Mouse (Mus musculus) heart, postnatal 4 days (tissue): ENCODE results near the gene Apoe. TPM values are rescaled to one million over a fixed set of nuclear protein-coding genes. Genes with fewer than 3 reads are reported as not detected.
"Not testable (repeated sequence)": the region's sequence is repeated elsewhere in the genome, so short reads cannot be mapped to it uniquely, and the experiment has no call there.

ENCODE experiments used
- DNase-seq: peaks from one replicate; pipeline ENCODE4 v3.0.0; 2021
- total RNA-seq, 2 experiments: library from RNA; stranded (reverse); gene quantifications; 2 replicates each; pipeline ENCODE4 v1.2.3; 2021

Gene Apoe
- total RNA-seq, 2 experiments from 2014 or later, result 198 to 213 TPM

DNA sequence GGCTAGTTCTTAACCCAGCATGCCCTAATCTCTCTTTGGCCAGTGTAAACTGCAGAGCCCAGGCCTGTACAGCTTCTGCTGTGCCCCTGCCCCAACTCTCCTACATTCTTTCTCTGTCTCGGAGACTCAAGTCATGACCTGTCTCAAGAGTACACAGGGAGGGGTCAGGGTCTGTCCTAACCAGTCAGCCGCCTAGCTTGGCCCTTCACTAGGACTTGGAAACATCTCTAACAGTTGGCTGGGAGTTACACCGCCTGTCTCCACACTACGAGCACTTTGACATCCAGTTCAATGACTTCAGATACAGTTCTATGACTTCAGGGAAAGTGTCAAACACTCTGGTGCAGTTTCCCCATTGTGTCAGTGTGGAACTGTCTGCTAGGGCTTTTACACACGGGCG is 7.6 kb downstream of the Apoe start:
- no peak for DNase-seq

DNA sequence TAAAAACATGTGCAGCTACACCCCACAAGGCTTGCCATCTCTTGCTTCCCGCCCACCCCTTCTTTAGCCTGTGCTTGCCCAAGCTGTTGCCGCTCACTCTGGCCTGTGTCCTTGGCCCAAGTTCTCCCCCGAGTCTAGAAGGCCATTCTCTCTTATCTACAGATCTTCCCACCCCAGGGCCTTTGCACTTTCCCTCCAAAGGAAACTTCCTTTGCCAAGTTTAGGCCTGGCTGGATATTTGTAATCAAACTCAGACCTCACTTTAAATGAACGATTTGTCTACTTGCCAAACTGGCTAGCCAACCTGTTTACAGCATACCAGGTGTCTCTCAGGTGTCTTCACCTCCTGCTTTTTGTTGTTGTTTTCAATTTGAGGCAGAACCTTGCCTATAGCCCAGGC is 8.1 kb downstream of the Apoe start:
- no peak for DNase-seq

DNA sequence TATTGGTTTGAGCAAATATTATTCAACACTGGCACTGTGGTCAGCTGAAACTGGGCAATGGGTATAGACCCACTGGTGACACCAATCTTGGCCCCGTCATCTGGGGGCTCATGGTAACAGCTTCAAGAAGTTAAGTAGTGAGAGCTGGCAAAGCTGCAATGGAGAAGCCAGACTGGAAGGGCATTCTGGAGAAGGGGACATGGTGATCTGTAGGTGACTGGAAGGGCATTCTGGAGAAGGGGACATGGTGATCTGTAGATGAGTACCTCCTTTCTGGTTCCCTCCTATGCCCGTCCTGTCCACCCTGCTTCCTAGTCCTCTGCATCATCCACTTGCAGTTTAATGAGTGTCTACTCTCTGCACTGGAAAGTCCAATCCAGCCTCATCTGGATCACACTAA is 10.4 kb downstream of the Apoe start:
- no peak for DNase-seq

DNA sequence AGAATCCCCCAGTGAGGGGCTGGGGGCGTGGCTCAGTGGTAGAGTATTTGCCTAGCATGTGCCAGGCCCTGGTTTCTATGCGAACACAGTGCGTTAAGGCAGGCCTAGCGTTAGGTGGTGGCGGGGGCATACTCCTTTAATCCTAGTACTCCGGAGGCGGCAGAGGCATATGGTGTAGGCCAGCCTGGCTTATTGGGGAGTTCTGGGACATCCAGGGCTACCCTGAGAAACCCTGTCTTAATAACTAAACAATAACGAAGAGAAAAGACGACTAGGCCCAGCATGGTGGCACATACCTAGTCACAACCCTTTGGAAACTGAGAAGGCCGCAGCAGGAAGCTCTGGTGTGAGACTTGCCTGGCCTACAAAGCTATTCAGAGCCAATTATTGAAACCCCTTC is 10.9 kb downstream of the Apoe start:
- no peak for DNase-seq

DNA sequence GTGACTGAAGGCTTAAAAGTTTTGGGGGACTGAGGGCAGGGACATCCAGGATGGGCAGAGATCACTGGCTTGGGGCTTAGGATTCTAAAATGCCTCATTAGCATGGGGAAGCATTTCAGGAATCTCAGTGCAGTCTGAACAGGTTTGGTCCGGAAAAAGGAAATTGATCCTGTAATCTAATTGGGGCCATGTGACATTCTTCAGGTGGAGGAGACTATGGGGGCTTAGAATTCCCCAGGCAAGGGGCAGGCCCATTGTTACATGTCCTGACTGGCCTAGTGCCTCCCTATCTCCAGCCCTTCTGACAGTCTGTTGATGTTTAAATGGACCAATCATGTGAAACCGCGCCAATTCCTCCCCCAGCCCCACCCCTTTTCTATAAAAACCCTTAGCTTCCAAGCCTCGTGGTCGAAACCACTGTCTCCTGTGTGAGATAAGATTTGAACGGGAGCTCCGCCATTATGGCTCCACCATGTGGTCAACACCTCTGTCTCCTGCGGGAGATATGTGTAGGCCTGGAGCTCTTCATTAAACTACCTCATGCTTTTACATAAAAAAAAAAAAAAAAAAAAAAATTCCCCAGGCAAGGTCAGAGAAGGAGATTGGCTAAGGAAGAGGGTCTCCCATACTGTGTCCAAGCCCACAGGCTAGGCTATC is 11.9 kb downstream of the Apoe start:
- not testable (repeated sequence) for DNase-seq

DNA sequence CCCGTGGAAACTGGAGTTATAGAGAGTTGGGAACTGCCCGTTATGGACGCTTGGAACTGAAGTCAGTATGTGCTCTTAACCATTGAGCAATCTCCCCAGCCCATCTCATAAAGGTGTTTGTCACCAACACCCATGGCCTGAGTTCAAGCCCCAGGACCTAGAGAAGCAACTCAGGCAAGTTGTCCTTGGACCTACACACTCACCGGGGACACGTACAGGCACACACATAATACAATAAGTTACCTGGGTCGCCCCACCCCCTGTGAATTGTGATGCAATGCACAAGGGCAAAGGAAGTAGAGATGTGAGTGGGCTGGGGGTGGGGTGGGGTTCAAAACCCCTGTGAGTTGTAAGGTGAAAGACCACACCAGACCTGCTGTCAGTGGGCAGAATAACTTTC is 12.5 kb downstream of the Apoe start:
- no peak for DNase-seq

DNA sequence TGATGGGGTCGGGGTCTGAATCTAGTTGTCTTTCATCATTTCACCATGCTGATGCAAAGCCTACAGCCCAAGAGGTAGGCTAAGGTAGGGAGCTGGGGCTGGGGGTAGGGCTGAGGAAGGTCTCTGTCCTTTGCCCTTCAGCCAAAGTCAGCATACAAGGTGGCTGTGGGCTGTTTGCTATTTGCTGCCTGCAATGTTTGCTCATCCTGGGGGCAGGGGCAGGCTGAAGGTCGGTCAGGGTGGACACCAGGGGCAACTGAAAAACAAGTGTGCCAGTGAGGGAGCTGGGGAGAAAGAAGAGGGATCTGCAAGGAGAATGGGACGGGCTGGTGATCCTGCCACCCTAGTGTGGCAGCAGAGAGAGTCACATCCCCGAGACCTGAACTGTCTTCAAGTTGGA is 13.6 kb downstream of the Apoe start:
- no peak for DNase-seq

DNA sequence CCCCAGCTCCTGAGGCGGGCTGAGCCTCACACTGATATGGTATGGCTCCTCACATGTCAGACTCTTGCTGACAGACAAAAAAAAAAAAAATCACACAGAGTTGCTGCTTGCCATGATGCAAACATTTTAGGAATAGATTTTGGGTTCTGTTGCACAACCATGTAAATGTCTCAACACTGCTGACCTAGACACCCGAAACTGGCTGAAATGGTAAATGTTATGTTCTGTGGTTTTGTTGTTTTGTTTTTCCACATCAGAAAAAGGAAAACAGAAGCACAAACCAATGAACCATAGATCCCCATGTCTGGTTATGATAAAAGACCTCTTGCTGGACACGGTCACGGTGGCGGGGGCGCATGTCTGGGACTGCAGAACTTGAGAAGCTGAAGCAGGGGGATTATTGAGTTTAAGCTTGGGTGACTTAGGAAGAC is 15.2 kb downstream of the Apoe start:
- no peak for DNase-seq

DNA sequence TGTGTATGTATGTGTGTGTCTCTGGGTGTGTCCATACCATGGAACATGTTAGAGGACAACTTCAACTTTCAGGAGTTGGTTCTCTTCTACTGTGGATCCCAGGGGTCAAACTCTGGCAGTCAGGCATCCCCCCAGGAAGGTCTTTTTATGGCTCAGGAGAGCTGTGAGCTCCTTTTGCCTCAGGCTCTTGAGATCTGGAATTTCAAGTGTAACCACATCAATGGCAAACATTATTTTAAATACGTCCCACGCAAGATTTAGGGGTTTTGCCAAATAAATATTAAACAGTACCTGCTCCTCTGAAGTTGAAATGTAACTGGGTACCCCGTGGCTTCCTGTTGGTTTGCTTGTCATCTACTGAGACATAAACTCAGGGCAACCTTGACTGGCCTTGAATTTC is 16.0 kb downstream of the Apoe start:
- DNase-seq, result no peak

DNA sequence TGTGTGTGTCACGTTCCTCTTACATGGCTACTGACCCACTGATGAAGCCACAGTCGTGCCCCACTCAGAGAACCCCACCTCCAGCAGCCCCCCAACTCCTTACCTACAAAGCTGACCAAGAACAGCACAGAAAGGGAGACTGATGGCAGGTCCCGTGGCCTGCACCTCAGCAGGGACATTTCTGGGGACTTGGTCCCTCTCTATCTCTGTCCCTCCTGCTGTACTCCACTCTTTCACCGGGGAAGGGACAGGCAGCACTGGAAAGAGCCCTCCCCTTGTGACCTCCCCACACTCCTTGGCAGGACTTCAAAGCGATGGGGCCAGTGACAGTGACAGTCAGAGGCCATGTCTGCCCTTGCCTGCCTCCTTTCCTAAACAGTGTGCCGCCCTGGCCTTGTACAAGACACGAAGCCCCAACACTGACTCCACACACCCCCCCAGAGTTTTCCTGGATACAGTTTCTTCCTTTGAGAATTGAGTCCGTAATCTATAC is 17.7 kb downstream of the Apoe start, which contains the start of the genes Gm44805 and Apoc4:
Gm44805 (minus strand) TSS at position 222 of the 493 bp plus-strand sequence.
Apoc4 (minus strand) TSS at position 278 of the 493 bp plus-strand sequence.
- no peak for DNase-seq

DNA sequence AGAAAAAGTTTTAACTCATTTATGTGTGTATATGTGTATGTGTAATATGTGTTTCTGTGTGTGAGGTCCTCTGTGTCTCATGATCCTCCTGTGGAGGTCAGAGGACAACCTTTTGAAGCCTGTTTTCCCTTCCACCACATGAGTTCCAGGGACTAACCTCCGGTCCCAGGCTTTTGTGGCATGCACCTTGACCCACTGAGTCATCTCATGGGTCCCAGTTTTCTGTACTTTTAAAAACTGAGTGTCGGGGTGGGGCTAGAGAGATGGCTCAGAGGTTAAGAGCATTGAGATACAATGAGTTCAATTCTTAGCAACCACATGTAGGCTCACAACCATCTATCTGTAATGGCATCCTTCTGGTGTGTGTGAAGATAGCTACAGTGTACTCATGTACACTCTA is 18.3 kb downstream of the Apoe start:
- no peak for DNase-seq

DNA sequence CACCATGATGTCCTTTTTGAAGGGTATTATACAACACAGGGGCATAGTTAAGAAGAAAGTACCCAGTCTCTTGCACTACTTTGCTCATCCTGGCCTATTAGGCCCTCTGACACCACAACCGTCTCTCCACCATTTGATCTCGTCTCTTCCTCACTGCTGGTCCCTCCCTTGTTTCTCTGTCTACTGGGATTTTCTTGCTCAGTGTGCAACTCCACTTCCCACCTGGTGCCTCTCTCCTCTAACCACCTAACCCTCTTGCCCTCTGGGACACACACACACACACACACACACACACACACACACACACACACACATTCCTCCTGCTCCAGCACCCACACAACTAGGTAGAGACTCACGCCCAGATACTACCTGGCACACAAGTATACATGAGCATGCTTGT is 20.1 kb downstream of the Apoe start:
- no peak for DNase-seq

DNA sequence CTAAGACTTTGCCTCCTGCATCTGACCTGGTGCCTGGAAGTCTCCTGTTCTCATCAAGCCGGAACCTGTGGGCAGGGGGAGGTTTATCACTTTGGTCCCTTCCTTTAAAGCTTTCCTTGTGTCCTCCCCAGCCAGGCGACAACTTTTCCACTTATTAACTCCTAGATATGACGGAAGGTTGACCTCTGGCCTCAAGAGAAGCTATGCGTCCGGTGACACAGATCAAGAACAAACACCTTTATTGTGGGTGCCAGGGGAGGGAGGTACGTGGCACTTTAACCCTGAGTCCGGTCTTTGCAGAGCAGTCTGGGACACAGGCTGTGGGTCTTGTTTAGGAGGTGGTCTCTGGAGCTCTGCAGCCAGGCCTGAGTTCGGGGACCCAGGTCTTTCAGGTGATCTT is 21.1 kb downstream of the Apoe start, which contains the start of gene Apoc2:
Apoc2 (minus strand) TSS at position 70 of the 400 bp plus-strand sequence.
- DNase-seq, result no peak

DNA sequence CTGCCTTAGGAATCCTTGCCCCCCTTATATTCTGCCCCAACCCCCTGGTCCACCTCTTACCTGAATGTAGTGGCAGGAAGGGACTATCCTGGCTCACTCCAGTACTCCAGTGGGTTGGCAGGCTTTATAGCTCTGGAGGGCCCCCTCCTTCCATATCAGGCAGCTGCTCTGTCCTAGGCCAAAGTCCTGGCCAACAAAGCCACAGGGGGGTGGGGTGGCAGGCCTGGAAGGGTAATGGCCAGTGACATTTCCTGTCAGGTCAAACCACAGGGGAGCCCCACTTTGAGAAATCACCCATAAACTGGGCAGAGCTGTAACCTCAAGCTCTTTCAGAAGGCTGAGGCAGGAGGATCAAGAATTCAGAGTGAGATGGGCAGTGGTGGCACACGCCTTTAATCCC is 22.3 kb downstream of the Apoe start:
- no peak for DNase-seq

DNA sequence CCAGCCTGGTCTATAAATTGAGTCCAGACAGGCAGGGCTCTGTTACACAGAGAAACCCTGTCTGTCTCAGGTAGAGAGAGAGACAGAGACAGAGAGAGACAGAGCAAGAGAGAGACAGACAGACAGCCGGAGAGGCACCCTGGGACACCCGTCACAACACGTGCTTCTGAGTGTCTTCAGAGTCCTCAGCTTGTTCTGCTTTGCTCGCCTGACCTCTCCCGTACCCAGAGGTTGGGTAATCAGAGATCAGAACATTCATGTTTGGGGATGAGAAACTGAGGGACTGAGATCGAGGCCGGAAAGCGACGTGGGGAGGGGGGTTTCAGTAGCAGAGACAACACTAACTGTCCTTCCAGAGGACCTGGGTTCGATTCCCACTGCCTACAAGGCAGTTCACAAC is 23.2 kb downstream of the Apoe start:
- no peak for DNase-seq

DNA sequence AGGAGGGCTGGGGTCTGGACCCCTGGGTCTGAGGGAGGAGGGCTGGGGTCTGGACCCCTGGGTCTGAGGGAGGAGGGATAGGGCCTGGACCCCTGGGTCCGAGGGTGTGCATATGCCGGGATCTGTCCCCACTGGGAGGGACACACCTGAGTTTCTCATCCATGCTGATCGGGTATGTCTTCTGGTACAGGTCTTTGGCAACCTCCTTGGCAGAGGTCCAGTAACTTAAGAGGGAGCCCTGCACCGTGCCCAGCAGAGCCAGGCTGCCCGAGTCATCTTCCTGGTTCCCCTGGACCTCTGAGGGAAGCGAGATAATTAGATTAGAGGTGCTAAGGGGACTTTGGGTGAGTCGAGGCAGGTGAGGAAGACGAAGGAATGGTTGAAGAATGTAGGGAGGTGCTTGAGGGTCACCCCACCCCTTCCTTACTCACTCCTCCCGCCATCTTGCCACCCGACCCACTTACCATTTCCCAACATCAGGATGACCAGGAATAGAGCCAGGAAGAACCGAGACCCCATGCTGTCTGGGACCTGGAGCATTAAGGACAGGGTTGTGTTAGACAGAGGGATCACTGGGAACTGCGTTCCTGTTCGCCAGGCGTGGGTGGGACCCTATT is 25.8 kb downstream of the Apoe start:
- DNase-seq, result no peak

DNA sequence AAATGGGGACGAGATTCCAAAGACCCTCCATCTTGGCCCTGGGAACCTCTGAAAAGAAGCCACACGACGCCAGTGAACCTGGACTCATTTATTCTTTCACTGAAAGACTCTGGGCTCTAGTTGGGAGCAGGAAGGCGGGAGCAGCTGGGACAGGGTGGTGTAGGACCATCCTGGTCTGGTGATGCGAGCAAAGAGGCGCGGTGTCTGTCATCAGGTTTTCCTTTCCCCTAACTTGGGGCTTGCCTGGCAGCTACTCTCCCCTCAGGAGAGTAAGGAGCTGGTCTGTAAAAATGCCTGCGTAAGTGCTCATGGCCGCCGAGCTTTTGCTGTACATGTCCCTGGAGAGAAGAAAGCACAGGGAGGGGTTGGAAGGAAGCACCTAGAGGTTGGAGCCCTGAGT is 27.5 kb downstream of the Apoe start:
- DNase-seq, result no peak

DNA sequence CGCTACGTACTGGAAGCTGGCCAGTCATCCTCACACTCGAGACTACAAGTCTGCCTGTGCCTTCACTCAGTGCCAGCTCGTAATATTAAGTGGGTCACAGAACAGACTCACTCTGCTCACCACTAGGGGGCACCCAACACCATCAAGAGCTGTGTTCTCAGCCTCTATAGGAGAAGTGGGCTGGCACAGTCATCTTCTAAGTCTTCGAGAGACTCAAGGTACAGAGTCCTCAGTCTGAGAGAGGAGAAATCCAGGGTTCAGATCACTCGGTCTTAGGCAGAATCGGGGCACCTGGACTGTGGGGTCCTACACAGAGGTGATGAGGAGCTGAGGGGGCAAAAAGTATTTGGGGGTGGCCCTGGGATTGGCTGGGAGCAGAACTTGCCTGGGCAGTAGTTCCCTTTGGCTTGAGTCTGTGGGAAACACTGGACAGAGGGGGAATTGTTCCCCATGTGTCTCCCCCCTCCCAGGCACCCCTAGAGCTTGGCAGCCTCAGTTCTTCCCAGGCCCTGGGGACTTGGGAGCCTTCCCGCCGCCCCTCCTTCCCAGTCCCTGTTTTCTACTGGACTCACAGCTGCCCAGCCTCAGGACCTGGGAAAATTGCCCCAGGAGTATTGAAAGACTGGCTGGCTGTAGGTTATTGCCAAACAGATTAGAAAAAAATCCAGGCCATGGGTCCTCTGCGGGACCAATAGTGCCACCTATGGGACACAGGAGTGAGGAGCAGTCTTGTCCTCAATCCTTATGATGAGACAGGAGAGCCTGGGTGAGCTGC is 29.9 kb downstream of the Apoe start:
- peak; percentile 95 for DNase-seq

DNA sequence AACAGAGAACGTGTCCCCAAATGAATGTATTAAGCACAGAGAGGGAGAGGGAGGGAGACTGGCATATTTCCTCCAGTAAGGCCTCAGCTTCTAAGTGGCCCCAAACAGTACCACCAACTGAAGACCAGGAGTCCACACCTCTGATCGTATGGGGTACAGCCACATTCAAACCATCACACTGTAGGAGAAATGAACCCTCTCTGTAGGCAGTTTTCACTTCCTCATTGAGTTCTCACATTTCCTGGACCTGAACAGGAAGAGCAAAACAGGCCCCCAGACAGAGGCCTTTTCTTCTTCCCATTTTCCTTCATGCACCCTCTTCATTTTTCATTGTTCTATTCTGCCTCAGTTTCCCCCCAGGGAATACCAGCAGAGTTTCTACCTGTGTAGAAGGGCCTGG is 31.6 kb downstream of the Apoe start:
- no peak for DNase-seq

DNA sequence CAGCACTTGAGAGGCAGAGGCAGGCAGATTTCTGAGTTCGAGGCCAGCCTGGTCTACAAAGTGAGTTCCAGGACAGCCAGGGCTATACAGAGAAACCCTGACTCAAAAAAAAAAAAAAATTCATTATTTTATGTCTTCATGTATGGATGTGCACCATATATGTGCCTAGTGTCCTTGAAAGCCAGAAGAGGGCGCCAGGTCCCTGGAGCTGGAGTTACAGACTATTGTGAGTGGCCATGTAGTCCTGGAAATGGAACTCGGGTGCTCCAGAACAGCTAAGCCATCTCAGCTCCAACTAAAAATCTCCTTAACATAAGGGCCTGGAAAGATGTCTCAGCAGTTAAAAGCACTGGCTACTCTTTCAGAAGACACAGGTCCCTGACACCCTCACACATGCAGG is 32.2 kb downstream of the Apoe start:
- no peak for DNase-seq

DNA sequence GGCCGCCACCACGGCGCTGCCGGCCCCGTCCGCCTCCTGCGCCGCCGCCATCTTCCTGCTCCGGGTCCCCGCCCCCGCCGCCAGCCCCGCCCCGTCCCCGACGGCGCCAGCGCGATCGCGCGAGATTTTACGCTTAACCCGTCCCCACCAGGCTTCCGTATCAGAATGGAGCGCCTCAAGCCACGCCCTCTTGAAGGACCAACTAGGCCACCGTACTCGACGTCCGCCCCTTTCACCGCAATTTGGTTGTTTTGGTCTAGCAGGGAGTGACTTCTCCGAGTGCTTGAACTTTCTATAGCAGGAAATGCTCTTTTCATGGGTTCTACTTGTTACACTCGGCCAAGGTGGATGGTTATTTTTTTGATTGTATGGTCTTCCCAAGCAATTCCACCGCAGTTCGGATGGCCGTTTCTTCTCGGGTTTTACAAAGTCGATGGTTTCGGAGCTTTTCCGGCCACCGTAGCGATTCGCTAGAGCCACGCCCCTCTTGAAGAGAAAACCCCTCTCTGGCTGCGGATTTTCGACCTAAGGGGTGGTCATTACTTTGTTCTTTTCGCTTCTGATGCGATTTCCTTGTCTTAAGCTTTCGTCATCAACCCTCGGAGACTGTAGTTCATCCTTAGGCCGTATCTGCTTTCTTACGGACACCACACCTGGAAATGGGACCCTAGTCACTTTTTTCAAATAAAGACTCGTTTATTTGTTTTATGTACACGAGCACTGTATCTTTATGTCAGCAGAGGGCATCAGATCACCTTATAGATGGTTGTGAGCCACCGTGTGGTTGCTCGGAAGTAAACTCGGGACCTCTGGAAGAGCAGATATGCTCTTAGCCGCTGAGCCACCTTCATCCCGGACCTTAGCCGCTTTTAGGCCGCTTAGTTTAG is 33.8 kb downstream of the Apoe start, which contains the start of gene Clptm1:
Clptm1 (minus strand) TSS at position 79 of the 887 bp plus-strand sequence.
- DNase-seq, result peak; percentile 98

DNA sequence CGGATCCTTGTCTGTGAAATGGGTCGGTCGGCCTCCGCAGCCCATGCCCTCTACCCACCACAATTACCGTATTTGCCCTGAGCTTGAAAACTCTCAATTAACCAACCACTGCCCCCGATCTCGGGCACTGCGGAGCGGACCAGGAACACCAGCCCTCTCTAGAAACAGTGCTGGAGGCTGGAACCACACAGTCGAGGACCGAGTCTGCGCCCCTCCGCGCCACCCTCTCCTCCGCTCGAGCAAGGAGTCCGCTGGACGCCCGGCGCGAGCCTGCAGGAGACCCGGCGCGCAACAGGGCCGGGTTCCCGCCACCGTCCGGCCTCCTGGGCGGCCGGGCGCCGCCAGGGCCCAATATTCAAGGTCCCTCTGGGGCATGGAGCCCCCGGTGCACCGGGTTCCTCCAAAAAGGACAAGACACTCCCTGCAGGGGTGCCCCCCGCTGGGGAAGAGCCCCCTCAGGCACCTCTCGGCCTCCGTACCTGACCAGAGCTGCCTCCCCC is 34.5 kb downstream of the Apoe start:
- DNase-seq, result no peak
